Mouse (Mus musculus) ovary, postnatal 14 days (tissue): ENCODE measurements around the gene Trp53rkb.

ENCODE experiments used
- DNase-seq: peaks from one replicate; pipeline ENCODE4 v3.0.0; 2022; ENCODE audit warnings: low spot score

The Trp53rkb gene

DNA sequence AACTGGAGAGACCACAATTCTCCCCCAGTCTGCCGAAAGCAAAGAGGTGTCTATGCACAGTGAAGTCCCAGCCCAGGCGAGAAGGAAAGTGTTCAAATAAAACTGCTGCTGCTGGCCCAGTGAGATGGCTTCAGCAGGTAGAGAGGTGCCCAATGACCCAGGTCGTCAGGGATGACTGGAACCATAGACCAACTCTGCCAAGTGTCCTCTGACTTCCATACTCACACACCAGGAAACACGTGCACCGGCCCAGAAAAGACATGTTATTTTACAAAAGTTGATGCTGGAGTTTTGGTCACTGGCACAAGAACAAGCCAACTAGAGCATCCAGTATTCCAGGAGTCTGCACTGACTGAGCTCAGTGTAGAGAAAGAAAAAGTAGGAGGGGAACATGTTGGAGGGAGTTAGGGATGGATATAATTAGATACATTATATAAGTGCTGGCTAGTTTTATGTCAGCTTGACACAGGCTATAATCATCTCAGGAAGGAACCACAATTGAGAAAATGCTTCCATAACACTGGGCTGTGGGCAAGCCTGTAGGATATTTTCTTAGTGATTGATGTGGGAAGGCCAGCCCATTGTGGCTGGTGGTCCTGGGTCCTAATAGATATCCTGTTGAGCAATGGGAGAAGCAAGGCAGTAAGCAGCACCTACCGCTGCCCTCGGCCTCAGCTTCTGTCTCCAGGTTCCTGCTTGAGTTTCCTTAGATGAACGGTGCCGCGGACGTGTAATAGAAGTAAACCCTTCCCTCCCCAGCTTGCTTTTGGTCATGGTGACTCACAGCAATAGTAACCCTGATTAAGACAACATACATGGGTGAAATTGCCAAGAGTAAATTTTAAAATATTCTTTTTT is 7.5 kb downstream of the Trp53rkb start:
- no peak for DNase-seq

DNA sequence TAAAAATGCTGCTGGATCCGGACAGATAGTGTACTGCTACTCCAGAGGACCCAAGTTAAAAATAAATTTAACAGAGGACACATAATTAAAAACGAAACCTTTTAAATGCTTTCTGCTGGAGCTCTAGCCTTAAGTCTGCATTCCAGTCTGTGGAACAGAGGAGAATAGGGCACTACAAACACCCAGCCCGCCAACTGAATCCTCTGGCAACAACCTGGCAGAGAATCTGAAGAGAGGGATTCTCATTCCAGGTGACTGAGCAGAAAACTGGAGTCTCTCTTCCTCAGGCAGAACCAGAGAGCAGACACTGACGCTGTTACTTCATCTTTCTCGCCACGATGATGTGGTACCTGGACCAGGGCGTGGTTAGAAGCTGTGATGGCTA is 8.1 kb downstream of the Trp53rkb start:
- DNase-seq, result no peak

DNA sequence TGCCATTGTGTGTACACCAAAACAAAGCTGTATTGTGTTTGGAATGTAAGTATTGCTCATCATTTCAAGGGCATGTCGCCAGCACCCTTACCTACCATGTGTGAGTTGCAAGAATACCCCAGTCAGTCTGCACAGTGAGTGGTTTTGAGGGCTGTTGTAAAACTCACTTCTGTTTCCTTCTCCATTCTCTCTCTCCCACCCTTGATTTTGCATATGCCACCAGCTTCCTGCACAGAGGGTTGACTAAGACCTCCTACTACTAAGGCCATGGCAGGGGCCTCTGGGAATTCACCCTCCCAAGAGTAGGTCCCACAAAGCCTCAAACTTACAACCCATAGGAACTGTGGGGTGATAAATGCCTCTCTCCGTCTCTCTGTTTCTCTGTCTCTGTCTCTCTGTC is 9.1 kb downstream of the Trp53rkb start:
- DNase-seq, result no peak

DNA sequence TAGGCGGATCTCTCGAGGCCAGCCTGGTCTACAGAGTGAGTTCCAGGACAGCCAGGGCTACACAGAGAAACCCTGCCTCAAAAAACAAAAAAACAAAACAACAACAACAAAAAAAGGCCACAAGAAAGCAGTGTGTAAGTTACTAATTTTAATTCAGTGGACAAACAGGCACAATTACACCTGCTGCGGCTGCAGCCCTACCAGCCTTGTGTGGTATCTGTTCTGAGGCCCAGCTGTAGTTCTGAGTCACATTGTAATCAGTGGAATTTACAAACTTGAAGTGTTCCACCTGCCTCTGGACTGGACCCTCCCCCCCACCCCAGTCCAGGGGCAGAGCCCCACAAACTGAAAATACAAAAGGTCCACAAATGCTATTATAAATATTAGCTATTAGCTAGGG is 11.0 kb downstream of the Trp53rkb start:
- no peak for DNase-seq

DNA sequence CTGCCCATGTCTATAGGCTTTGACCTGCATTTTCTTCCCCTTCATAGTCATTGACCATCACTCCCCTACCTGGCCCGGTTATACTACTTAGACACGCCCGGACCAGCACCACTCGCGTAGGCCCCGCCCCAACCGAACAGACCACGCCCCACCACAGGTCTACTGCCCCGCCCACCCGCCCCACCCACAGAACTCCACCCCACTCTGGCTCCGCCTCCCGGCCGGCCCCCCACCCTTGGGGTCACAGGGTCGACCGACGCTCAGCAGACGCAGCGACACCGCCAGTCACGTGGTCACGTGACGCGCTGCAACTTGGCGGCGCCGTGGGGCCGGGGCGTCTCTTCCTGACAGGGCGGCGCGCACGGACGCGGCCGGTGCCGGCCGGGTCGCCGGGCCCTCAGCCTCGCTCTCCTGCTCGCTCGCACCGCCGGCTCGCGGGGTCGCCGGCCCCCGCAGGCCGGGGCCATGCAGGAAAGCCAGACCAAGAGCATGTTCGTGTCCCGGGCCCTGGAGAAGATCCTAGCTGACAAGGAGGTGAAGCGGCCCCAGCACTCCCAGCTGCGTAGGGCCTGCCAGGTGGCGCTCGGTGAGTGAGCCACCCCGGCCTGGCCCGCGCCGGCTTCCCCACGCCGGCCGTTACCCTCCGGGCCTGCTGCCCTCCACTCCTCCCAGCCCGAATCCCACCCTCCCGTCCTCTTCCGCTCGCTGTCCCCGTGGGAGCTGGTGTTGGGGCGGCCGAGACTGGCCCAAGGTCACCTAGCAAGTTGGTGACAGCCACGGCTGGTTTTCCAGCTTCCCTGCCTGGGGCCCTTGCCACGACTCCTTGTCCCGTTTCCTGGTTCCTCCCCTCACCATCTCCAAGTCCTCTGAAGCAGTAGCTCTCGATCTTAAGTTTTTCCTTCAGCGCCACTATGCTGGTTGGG is 13.2 kb downstream of the Trp53rkb start, which contains the start of gene Arfgef2:
Gene Arfgef2 (plus strand): TSS at position 339 of the 923 bp plus-strand sequence.
- DNase-seq, result peak; percentile 76

DNA sequence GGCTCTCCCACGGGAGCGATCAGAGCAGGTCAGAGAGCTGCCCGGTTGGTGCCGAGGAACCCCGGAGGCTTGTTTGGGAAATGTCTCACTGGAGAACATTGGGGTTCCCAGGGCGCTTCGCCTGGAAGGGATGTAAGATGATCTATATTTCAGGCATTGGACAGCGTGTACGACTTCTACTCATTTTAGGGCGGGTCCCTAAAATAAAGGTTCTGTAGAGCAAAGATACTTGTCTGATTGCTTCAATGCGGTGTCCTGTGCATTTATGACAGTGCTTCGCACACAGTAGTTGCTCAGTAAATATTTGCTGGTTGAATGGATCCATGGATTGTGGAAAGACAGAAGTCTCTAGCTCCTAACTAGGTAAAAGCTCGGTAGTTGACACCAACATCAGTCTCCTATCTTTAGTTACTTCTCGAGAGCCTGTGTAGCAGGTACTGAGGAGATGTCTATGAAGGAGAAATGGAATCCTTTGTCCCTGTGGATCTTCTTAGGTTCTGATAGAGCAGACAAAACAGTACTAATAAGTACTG is 13.9 kb downstream of the Trp53rkb start:
- DNase-seq, result no peak

DNA sequence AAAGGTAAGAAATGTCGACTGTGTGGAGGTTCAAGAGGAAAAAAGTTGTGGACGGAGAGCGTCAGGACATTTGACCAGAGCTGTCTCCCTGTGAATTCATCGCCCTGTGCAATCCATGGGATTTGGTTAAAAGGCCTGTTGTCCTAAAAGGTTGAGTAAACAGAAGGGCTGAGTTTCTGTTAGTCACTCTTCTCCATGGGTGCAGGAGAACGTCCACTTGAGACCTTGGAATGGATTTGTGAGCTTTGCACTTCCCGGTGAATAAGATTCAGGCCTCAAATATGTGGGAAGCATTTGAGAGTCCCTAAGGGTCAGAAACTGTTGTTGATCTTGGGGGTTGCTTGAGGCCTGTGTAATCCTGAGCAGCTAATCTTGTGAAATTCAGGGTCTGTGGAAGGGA is 14.5 kb downstream of the Trp53rkb start:
- no peak for DNase-seq

DNA sequence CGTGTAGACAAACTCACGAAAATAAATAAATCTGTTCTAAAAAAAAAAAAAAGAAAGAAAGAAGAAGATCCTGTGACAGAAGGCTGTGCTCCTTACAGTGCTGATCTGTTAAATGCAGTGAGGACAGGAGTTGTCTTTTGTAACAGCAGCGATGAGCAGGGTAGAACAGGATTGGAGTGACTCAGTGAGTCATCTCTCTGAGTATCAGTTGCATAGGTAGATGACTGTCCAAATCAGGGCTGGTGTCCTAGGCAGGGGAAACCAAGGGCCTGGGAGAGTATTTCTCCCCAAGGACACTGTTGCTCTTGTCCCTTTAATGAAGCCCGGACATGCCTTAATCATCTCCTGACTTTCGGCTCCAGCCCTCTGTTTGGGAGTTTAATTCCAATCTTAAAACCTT is 17.2 kb downstream of the Trp53rkb start:
- no peak for DNase-seq

DNA sequence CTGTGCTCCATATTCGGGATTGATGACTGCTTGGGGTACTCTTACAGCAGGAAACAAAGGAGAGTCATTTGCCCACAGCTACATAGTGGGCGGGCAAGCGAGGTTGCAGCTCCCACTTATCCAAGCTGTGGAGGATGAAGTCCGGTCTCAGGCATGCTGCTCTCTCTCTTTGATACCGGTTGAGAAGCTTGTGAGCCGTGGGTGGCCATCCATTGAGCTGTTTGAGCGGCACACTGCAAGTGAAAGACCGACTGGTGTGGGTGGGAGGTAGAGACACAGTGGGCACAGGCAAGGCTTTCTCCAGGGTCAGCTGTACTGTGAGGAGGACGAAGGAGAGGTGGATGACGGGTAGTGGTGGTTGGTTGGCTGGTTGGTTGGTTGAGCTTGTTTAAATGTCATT is 18.5 kb downstream of the Trp53rkb start:
- no peak for DNase-seq

DNA sequence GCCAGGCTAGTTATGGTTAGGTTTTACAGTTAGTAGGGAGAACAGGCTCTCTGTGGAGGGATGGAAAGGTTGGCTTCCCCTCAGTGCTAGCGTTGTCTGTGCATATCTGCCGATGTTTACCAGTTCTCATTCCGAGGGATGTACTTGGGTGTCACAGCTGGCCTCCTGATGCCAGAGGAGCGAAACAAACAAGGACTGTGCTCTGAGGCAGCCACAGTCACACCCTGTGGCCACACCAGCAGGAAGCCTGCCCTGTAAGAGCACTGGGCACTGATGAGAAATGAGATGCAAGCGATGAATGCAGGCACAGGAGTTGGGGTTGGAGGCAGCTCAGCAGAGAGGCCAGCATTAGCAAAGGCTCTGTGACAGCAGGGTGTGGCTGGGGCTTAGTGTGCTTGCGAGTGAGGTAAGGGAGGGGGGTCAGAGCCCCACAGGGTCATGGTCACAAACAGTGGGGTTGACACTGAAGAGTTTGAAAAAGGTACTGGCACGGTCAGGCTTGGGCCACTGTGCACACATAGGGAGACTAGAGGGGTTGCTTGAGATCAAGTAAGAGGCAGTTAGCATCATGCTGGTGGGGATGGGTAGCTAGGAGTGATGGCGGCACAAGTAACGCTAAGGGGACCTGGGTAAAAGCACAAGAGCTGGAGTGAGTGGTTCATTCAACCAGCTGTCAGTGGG is 26.3 kb downstream of the Trp53rkb start:
- no peak for DNase-seq

DNA sequence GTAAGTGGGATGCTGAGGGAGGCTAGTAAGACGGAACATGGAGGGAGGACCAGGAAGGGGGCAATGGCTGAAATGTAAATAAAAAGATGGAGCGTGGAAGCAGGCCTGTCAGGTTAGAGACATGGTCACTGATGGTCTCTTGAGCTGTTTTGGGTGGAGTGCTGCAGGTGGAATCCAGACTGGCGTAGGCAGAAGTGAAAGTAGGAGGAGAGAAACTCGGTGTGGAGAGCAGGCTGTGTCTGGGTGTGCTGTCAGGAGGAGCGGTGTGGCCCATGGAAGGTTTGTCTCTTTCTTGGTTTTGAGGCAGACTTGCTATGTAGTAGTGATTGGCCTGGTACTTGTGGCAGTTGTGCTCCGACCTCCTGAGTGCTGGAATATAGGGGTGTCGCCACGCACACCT is 27.5 kb downstream of the Trp53rkb start:
- DNase-seq, result no peak

DNA sequence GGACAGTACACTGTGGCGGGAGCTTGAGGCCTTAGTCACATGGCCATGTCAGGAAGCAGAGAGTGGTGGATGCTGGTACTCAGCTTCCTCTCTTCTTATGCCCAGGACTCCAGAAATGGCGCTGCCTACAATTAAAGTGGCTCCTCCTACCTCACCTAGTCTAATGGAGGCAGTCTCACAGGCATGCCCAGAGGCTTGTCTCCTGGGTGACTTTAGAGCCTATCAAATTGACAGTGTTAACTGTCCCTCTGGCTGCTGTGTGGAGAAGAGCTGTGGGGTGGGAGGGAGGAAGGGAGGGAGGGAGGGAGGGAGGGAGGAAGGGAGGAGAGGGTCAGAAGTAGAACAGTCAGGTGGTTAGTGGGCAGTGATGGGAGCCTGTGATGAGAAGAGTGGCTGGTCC is 28.5 kb downstream of the Trp53rkb start:
- DNase-seq, result no peak

DNA sequence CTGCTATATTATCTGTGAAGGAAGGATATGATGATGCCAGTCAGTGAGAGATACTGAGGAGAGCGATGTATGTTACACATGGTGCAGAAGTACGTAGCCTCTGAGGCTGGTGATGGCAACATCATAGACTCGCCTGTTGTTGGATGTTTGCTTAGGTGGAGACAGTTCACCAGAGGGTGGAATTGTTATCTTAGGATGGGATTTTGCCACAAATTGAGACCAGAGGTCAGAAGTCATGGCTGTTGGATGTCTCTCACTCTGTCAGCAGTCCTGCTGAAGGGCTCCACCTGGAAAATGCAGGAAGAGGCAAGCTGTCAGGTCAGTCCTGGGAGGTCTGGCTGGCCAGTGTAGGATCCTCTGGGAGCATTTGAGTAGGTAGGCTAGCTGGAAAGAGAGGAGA is 29.1 kb downstream of the Trp53rkb start:
- DNase-seq, result no peak

DNA sequence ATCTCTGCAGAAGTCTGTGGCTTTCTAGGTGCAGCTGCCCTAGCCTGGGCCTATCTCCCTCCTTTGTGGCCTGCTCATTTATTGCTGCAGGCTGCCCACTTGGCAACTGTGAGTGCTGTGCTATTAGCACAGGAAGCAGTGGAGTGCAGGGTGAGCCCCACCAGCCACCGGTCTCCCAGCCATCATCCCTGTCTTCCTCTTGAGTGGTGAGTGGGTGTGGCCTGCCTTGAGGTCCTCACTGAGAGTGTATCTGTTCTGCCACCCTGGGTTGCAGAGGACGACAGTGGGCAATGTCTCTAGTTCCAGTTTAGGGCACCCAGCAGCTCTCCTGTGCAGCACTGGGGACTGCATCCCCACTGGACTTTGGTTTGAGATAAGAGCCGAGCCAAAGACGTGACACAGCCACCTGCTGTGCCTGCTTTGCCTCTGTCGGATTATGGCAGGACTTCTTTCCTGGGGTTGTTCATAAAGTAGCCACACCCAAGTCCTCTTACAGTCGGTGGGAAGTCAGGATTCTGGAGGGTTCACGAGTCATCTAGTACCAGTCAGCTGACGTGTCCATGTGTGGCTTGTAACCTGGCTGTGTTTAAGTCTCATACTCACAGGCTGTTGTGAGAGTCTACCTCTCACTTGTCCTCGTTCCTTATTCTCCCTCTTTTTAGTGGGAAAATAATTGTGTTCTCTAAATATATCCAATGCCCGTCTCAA is 29.9 kb downstream of the Trp53rkb start:
- DNase-seq, result no peak

DNA sequence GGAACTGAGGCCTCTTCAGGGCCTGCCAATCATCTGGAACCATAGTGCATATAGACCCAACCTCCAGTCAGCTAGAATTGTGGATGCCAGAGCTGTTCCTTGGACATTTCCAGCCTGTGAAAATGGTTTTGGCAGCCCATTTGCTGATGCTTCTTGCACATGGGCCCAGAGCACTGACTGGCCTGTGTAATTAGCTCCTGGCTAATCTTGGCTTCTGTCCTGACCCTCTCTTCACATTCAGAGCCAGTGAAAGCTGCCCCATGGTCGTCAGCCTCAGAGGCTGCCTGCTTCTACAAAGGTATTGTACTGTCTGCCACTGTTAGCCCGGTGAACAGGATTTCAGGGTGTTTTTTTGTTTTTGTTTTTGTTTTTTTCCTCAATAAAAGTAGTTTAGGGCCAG is 30.6 kb downstream of the Trp53rkb start:
- no peak for DNase-seq

DNA sequence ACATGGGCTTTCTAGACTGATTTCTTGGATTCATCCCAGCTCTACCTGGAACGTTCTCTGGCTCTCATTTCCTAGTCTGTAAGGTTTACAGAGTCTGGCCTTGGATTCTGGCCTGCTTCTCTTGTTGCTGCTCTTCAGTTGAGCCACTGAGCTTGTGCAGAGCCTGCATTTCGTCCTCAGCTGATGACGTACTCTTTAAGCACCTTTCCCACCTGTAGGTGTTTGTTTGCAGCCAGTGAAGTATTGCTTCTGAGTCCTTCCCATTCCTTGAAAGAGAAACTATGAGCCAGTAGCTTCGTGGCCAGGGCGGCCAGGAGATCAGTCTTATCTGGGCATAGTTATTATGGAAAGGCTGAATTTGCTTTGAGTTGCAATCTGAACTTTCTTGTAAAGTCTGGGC is 32.1 kb downstream of the Trp53rkb start:
- no peak for DNase-seq

DNA sequence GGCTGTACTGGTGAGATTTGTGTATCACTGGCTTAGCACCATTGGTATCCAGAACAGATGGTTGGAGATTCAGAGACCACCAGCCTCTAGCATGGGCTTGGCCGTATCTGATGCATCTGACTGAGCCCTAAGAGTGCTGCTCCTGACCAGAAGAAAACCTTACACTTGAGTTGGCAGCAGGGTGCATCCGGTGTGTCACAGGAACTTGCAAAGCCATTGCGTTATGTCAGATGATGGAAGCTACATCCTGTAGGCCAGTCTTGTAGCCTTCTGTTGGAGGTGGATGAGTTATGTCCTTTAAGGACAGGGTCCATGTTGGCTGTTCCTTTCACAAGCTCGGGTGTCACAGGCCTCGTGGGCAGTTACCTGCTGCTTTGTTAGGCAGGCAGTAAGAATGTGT is 32.7 kb downstream of the Trp53rkb start:
- DNase-seq, result no peak

DNA sequence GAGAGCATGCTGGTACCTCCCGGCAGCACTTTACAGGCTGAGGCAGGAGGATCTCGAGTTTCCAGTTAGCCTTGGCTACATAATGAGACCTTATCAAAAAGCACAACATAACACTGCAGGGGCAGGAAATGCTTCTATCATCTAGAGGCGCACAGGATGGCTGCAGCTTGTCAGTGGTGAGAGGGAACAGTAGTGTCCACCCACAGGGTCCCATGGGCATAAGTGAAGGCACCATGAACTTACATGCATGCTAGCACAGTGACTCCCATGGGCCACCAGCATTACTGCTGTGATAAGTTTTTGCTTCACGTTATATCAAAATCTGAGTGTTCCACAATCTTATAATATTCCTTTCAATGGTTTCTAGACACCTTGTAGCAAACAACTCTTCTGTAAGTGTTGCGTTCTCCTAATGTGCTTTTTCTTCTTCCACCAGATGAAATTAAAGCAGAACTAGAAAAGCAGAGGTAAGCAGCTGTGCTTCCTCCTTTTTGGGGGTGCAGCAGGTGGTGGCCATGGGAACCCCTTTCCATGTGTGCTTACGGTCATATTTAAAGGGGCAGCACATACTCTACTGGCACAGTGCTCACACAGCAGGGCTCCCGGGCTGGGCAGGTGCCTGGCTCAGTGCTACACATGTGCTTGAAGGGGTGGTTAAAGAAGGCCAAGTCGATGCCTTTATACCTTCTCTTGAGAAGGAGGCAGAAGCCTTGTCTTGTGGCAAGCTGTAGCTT is 34.3 kb downstream of the Trp53rkb start:
- DNase-seq, result no peak

DNA sequence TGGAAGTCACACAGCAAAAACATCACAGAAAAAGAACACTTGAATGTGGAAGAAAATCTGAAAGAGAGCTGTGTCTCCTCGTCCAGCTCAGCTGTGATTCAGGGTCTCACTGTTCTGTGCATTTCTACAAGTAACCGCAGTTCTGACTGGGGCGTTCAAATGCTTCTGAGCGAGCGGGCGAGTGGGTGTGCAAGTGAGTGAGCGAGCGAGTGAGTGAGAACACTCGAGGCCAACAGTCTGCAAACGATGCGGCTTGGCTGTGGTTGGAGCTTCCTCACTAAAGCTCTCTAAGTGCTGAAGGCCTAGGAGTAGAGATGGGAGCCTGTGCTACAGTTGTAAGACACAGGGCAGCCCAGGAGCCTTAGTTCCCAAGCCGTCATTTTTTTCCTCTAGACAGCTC is 36.0 kb downstream of the Trp53rkb start:
- no peak for DNase-seq

DNA sequence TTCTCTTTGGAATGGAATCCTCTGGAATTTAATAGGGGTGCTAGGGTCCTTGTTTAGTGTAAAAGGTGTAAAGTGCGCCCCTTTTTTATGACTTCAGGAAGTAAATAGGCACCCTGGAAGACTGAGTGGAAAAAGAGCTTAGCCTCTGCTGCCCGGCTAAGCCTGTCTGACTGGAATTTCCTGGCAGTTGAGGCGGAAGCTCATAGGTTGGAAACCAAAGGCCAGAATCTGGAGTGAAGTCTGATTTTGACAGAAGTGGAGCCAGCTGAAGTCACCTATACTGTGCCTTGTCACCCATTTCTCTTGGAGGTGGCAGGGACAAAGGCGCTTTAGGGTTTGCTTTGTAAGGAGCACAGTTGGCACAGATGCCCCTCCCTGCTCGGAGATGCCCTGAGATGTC is 38.0 kb downstream of the Trp53rkb start:
- DNase-seq, result no peak

DNA sequence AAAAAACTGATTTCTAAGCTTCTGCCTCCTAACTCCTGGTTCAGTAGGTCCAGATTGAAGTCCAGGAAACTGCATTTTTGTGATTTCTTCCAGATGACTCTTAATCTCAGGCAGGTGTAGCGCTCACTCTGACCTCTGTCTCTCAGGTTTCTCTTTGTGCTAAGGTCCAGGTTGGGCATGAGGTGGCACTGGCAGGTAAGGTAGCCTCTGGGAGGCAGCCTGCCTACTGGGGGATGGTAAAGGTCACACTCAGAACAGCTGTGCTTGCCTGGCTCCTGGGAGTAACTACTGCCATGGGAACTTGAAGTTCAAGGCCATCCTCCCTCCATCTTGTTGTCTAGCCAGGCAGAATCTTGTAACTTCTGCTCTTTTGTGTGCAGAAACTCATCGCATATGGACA is 41.8 kb downstream of the Trp53rkb start:
- DNase-seq, result no peak
